Mouse (Mus musculus) CH12.LX (cell line): Measurements from ENCODE around the gene Syn3. TPM values are rescaled to one million over a fixed set of nuclear protein-coding genes. Genes with fewer than 3 reads are reported as not detected.

Experiments
- DNase-seq: peaks from one replicate; pipeline ENCODE4 v3.0.0-alpha.2; 2013; ENCODE audit errors: extremely low read depth
- H3K27ac ChIP-seq: 2 replicates; pipeline ENCODE4 v1.5.1; 2012; ENCODE audit warnings: low read depth, mild to moderate bottlenecking, control low read depth, moderate library complexity; ENCODE audit not compliant: insufficient read depth
- H3K27me3 ChIP-seq: replicated peaks from 2 replicates; pipeline ENCODE3; 2012; ENCODE audit warnings: inconsistent platforms
- H3K36me3 ChIP-seq, 2 experiments: replicated peaks in 1 of 2; 2 replicates each; pipeline versions ENCODE3 to v1.6.1; 2012; ENCODE audit warnings: inconsistent platforms in 1 of 2, low read length in 1 of 2, mild to moderate bottlenecking in 1 of 2, mixed read lengths in 1 of 2, moderate library complexity in 1 of 2; ENCODE audit not compliant: control insufficient read depth in 1 of 2, insufficient read depth in 1 of 2
- H3K4me1 ChIP-seq, 2 experiments: 2 replicates each; pipeline ENCODE4 v1.6.1; 2012; ENCODE audit warnings: inconsistent platforms in 1 of 2, moderate library complexity in 1 of 2; ENCODE audit not compliant: insufficient read depth in 2 of 2, control insufficient read depth in 1 of 2
- H3K4me2 ChIP-seq: 2 replicates; pipeline ENCODE4 v1.6.1; 2012; ENCODE audit warnings: low read depth, mild to moderate bottlenecking, control low read depth; ENCODE audit not compliant: poor library complexity, insufficient read depth, severe bottlenecking
- H3K4me3 ChIP-seq, 3 experiments: fragments of 150-350 bp in 1 of 3; sonication (generic) in 1 of 3; replicated peaks in 1 of 3; 2 replicates each; pipeline versions ENCODE3 to v1.5.1; 2011 to 2012; ENCODE audit warnings: low read depth in 2 of 3, low read length in 2 of 3, mild to moderate bottlenecking in 2 of 3, moderate library complexity in 2 of 3, control low read depth in 1 of 3, improper control_type of control experiment in 1 of 3, inconsistent platforms in 1 of 3, mixed read lengths in 1 of 3; ENCODE audit not compliant: poor library complexity in 1 of 3
- H3K79me2 ChIP-seq: replicated peaks from 2 replicates; pipeline ENCODE4 v1.6.1; 2012; ENCODE audit warnings: mild to moderate bottlenecking, moderate library complexity; ENCODE audit not compliant: control insufficient read depth, poor library complexity, insufficient read depth, severe bottlenecking; ENCODE audit errors: extremely low read depth
- H3K9ac ChIP-seq: 2 replicates; pipeline ENCODE4 v1.6.1; 2012; ENCODE audit warnings: low read depth, mild to moderate bottlenecking, control low read depth, moderate library complexity; ENCODE audit not compliant: insufficient read depth
- H3K9me3 ChIP-seq: replicated peaks from 2 replicates; pipeline ENCODE3; 2012; ENCODE audit warnings: low read length, inconsistent platforms, mixed read lengths
- CHD2 ChIP-seq: IDR thresholded peaks from 2 replicates; pipeline ENCODE4 v1.6.1; 2011; ENCODE audit warnings: low read length, improper control_type of control experiment
- ELF1 ChIP-seq: IDR thresholded peaks from 2 replicates; pipeline ENCODE4 v1.6.1; 2014; ENCODE audit warnings: low read depth, mild to moderate bottlenecking, inconsistent platforms, low read length, improper control_type of control experiment
- GABPA ChIP-seq: IDR thresholded peaks from 2 replicates; pipeline ENCODE4 v1.6.1; 2012; ENCODE audit warnings: low read depth, low read length, improper control_type of control experiment, inconsistent platforms; ENCODE audit not compliant: insufficient replicate concordance
- JUND ChIP-seq: conservative IDR thresholded peaks from 2 replicates; pipeline ENCODE4 v1.6.1; 2011; ENCODE audit warnings: low read depth, low read length, improper control_type of control experiment
- KAT2A ChIP-seq: IDR thresholded peaks from 2 replicates; pipeline ENCODE4 v1.6.1; 2012; ENCODE audit warnings: low read length, improper control_type of control experiment, inconsistent platforms; ENCODE audit not compliant: insufficient replicate concordance
- MAZ ChIP-seq: IDR thresholded peaks from 2 replicates; pipeline ENCODE4 v1.6.1; 2012; ENCODE audit warnings: low read depth, mild to moderate bottlenecking, inconsistent platforms, low read length, improper control_type of control experiment, moderate library complexity
- MYC ChIP-seq: IDR thresholded peaks from 2 replicates; pipeline ENCODE4 v1.6.1; 2011; ENCODE audit warnings: low read depth, mild to moderate bottlenecking, improper control_type of control experiment, low read length
- NELFE ChIP-seq: IDR thresholded peaks from 2 replicates; pipeline ENCODE4 v1.6.1; 2011; ENCODE audit warnings: low read depth, low read length, improper control_type of control experiment
- NRF1 ChIP-seq: IDR thresholded peaks from 2 replicates; pipeline ENCODE4 v1.6.1; 2014; ENCODE audit warnings: low read depth, mild to moderate bottlenecking, inconsistent platforms, low read length, improper control_type of control experiment, moderate library complexity
- POLR2AphosphoS2 ChIP-seq: IDR thresholded peaks from 2 replicates; pipeline ENCODE4 v1.6.1; 2011; ENCODE audit warnings: low read depth, low read length, improper control_type of control experiment
- SMC3 ChIP-seq: IDR thresholded peaks from 2 replicates; pipeline ENCODE4 v1.6.1; 2011; ENCODE audit warnings: low read depth, low read length, improper control_type of control experiment
- UBTF ChIP-seq: IDR thresholded peaks from 2 replicates; pipeline ENCODE4 v1.6.1; 2012; ENCODE audit warnings: low read depth, mild to moderate bottlenecking, inconsistent platforms, low read length, improper control_type of control experiment, moderate library complexity
- USF1 ChIP-seq: IDR thresholded peaks from 2 replicates; pipeline ENCODE4 v1.6.1; 2014; ENCODE audit warnings: low read depth, mild to moderate bottlenecking, inconsistent platforms, low read length, improper control_type of control experiment
- ZKSCAN1 ChIP-seq: IDR thresholded peaks from 2 replicates; pipeline ENCODE4 v1.6.1; 2012; ENCODE audit warnings: low read depth, inconsistent platforms, low read length, improper control_type of control experiment, borderline replicate concordance
- ZNF384 ChIP-seq: IDR thresholded peaks from 2 replicates; pipeline ENCODE4 v1.6.1; 2012; ENCODE audit warnings: low read depth, low read length, improper control_type of control experiment, inconsistent platforms
- dilution Hi-C: fragments of 300-500 bp; cut with MboI; formaldehyde crosslinking; loops from 2 replicates; pipeline ENCODE4 v1.14.3; 2020; ENCODE audit warnings: low sequenced_read_pairs; ENCODE audit not compliant: extremely low pct_unique_long_range_greater_than_20kb, extremely low pct_ligation_motif_present
- in situ Hi-C: fragments of 300-500 bp; cut with MboI; formaldehyde crosslinking; loops from 3 replicates; pipeline ENCODE4 v1.14.3; 2019; ENCODE audit warnings: low sequenced_read_pairs, low pct_ligation_motif_present, low pct_unique_long_range_greater_than_20kb, mixed read lengths
- polyA plus RNA-seq: library from polyadenylated mRNA; unstranded; fragments of >175 nt; gene quantifications from 2 replicates; pipeline ENCODE4 v1.2.1, GENCODE M21; 2012; ENCODE audit warnings: low read depth; ENCODE audit not compliant: insufficient read length
- total RNA-seq, 2 experiments: library from RNA; depleted of rRNA; stranded (reverse); fragments of 300-350 nt in 1 of 2; fragments of >200 nt in 1 of 2; gene quantifications; 2 replicates each; pipeline ENCODE4 v1.2.3; 2012 to 2014

Gene Syn3
- total and polyA plus RNA-seq, 3 experiments = 2.8 to 8.9 (median 5.6) TPM

DNA sequence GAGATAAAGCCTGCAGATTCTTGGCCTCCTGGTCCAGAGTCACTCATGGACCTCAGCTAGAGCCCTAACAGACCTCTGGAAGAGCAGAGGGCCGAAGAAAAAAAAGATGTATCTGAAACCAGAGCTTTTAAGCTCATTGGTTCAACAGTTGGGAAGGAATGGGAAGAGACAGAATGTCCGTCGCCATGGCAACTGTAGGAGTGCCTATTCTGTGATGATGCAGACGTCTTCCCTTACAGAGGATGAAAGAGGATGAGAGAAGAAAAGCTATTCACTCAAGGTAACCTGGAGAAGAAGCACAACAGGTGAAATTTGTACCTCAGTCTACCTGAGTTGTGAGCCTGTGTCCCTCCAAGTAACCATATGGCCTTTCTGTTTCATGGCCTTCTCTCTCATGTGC lies 242.5 kb downstream of the Syn3 start:
- no peak overlapping the region for H3K4me2 ChIP-seq
- no peaks in the 10 kb centered on the region for H3K79me2 ChIP-seq
- H3K4me3 ChIP-seq = no peak overlapping the region
- no peak overlapping the region for H3K27ac ChIP-seq
- TF ChIP-seq MAZ = no peak
- no peak for TF ChIP-seq ELF1
- TF ChIP-seq KAT2A = no peak
- no peak for TF ChIP-seq NELFE
- TF ChIP-seq USF1 = no peak
- no peak for TF ChIP-seq MYC
- TF ChIP-seq POLR2AphosphoS2 = no peak
- H3K9ac ChIP-seq = no peak overlapping the region
- no peak for DNase-seq
- dilution Hi-C loops (no loop called here), in situ Hi-C loops (no loop called here)
- no peaks in the 10 kb centered on the region for H3K36me3 ChIP-seq
- no peaks in the 10 kb centered on the region for H3K9me3 ChIP-seq
- peaks cover 0 to 11% of the 10 kb centered on the region in 2 experiments; a peak in 2 of 4 replicates for H3K4me1 ChIP-seq
- no peaks in the 10 kb centered on the region for H3K27me3 ChIP-seq

- Histone ChIP-seq H3K79me2 (no peaks in the 10 kb centered on the region), H3K4me1 (peaks cover 8 to 24% of the 10 kb centered on the region in 2 experiments), H3K36me3 (peaks cover 0 to 5% of the 10 kb centered on the region in 2 experiments), H3K27me3 (no peaks in the 10 kb centered on the region), H3K9me3 (no peaks in the 10 kb centered on the region), H3K9ac (no peak overlapping the region), H3K27ac (no peak overlapping the region), H3K4me3 (no peak overlapping the region)
- no peak for DNase-seq
- in situ Hi-C loops = no loop called here
- dilution Hi-C loops = no loop called here
- TF ChIP-seq UBTF (no peak), CHD2 (no peak), JUND (no peak), GABPA (no peak), SMC3 (no peak), MAZ (no peak), ZNF384 (no peak), ZKSCAN1 (no peak), NRF1 (no peak)
- TF ChIP-seq, all 38 proteins: peak for 0
- no peak overlapping the region for H3K4me2 ChIP-seq
Observed at GRCm38 (mm10) chr10:86250149-86250922, 248.4 kb downstream of the Syn3 start.
